Mouse (Mus musculus) cerebellum, adult 9-11 months (tissue): ENCODE measurements at regions not wholly inside any gene's neighbourhood (a gene's known extent, or its start where the extent isn't known, plus 50 kb on each side); places are given as distances from the start of the nearest gene placed in this dataset.

Source experiments
- DNase-seq: peaks from one replicate; pipeline ENCODE4 v3.0.0; 2022

DNA sequence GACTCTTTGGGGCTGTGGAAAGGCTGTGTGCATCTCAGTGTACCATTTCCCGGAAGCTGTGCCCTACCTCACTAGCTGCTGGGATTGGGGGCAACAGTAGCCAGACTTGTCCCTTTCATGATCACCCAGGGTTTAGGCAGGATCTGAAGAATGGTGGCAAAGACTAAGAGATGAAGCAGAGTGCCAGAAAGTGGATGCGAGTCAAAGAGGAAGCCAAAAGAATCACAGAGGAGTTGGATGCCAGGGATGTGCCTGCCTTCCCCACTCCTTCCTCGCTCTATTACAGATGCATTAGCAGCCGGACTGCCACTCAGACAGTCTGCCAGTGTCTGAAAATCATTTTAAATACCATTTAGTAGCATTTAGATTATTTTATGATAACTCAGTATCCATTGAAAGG is 271.5 kb upstream of the Slc24a2 start:
- DNase-seq, result no peak

DNA sequence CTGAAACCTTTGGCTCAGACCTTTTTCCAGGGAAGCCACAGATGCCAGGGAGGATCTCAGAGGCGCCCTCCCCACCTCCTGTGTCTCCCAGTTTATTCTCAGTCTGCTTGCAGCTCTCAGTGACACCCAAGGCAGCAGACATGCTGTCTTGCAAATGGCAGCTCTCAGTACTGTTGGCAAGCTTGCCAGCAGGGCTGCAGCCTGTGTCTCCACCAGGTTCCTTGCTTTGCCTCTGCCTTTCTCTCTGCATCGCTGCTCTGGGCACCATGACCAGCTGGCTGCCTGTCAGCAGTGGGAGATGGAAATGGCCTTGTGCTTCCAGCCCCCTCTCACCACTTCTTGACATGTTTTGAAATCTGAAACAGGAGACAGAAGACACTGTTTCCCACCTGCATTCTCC is 270.2 kb upstream of the Slc24a2 start:
- no peak for DNase-seq

DNA sequence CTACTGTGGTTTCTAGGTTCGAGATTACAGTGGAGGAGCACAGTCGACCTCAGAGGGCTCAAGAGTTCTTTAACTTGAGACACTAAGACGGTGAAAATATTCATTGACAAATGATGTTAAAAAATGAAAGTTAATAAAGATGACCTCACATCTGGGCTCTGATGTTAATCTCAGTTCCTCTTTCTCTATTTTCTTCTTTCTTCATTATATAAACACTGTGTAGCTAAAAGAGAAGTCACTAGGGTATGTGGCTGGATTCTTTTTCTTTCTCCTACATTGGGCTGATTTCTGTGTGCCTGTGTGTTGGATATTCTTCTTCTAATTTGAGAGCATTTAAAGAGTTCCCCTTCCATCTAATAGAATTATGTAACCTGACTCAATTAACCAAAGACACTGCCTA is 257.5 kb upstream of the Slc24a2 start:
- DNase-seq, result no peak

DNA sequence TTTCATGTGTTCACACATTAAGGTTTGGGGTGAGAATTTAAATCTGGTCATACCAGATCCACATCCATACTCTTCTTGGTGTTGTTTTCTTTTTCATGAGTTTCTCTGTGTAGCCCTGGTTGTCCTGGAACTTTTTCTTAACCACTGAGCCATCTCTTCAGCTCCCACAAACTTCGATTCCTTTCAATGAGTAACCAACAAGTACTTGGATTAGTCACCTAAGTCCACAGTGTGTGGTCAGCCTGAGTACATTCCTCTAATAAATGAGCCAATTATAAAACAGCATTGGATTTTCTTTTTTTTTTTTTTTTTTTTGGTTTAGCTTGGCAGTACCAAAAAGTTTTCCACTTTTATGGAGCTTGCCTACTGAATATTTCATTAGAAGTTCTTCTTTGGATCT is 245.3 kb upstream of the Slc24a2 start:
- DNase-seq, result no peak

DNA sequence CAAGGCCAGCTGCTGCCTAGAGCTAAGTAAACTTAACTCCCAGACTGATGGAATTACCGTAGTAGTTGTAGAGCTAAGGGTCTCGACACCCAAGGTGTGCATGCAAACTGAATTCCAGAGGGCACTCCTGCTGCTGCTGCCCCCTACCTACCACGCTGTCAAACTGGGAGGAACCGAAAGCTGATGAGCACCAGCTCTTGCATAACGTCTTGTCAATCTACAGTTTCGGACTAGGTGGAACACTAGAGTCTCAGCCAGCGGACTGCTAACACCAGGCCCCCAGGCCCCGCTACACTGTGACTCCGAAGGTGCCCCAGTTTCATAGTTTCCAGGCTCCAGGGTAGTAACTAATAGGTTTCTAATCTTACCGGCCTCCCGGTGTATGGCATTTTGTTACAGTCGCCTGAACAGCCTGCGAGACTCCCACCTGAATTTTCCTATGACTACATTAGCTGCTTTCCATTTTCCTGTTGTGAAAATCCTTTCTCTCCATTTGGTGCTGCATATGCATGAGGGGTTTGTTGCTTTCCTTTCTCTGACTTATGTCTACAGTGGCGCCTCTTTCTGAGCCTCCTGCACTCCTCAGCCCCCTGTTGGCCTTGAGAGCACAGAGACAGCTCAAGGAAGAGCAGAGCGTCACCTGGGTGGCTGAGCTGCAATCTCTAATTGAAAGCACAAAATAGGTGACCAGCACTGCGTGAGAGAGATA is 243.2 kb upstream of the Slc24a2 start:
- no peak for DNase-seq

DNA sequence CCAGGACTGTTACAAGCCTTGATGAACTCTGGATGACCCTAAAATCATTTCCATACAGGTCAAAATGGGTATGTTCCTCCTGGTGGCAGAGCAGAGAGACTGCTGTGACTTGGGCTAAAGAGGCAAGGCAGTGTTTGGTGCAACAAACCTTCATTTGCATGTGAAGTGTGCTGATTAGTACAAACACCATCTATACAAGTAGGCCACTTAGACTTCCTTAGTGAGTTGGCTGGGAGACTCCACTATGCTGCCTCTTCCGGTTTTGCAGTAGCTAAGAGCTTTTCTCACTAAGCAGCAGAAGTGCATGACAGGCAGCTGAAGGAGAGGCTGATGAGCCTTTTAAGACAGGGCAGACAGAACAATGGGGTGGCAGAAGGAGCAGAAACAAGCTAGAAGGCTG is 242.5 kb upstream of the Slc24a2 start:
- DNase-seq, result no peak

DNA sequence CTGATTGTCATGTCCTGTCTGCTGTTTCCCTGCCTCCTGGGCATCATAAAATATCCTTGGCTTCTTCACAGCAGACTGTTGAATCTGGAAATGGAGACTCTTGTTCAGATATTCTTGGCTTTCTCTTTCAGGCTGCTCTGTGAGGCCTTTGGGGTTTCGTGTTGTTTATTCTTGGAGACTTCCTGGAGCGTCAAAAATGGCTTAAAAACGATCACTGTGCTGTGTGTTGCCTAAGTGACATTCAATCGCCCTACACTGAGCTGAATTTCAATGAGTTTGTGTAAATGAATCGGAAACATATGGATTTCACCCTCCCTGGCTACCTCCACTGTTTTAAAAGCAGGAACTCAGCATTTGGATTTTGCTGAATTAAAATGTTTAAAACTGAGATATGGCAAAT is 241.1 kb upstream of the Slc24a2 start:
- DNase-seq, result no peak

DNA sequence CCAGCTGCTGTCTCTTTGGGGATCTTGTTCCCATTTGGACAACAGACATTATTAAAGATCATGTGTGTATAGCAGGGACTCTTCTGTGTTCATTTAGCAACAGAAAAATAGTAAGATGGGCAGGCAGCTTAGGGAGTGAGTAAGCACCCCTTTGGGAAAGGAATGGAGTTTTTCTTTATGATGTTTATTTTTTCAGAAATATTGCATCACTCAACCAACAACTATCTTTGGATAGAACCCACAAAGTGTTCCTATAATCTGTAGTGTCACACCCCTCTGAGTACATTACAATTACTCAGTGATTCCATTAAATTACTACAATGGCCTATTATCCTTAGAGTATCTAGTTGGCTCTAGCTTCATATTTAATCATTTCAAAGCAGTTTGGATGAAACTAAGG is 237.3 kb upstream of the Slc24a2 start:
- no peak for DNase-seq

DNA sequence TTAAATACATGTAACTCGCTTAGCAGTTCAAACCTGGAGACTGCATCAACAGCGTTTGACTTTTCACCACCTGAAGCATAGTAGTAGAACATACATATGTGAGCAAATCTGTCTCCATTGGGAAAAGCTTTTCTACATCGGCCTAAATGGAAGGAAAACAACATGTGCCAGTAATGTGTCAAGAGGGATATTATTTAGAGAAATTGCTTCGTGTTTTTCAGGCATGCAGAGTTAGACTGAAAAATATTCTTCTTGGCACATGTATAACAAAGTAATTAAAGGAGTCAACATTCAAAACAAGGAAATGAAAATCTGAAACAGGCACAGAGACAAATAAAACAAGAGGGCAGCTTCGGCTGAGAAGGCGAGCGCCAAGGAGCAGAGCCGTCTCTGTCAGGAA is 236.7 kb upstream of the Slc24a2 start:
- DNase-seq, result no peak

DNA sequence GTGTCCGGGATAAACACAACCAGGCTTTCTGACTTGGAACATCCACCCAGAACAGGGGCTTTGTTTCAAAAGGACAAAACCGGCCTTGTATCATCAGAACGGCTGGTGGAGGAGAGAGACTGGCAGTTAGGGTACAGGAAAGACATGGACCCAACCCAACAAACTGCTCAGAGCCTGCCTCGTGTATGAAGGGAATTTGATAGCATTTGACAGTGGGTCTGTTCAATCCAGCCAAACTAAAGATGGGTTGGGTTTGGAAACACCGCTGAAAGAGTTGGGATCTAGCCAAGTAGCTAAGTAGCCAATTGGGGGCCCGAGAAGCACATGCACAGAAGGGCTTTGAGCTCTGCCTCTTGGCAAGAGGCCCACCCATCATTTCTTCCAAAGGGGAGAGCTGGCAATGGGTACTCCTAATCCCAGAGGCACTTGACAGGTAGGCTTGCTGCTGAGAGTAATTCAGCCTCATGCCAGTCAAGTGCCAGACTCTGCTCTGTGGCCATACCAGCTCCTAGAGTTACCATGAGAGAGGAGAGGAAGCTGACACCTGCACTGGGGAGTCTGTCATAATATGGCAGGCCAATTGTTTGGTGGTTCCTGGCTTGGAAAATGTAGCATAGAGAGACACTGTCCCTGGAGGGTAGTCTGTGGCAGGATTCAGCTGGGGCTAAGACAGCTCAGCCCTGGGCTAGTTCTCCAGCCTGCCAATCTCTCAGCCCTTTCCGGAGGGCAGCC is 231.1 kb upstream of the Slc24a2 start:
- DNase-seq, result peak; percentile 21

DNA sequence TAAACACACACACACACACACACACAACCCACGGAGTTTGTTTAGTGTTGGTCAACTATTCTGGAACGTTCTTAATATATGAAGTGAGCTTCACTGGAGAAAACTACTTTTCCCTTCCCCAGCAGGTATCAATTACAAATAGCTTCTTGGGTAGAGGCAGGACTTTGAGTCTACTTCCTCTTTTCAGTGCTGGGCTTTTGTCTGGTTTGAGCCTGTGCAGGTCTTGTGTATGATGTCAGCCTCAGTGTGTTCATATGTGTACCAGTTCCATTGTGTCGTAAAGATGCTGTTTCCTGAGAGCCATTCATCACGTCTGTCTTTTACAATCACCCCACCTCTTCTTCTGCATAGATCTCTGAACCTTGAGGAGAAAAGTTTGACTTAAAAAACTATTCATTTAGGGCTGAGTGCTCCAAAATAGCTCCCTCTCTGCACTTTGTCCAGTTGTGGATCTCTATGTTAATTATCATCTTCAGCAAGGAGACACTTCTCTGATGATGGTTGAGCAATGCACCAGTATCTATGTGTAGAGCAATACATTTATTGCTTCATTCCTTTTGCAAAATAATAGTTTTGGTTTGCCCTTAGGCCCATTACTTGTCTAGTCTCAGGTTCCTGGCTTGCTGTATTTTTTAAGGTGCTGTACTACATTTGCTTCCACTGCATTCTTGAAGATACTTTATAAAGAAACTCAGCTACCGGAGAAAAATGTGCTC is 225.7 kb upstream of the Slc24a2 start:
- DNase-seq, result no peak

DNA sequence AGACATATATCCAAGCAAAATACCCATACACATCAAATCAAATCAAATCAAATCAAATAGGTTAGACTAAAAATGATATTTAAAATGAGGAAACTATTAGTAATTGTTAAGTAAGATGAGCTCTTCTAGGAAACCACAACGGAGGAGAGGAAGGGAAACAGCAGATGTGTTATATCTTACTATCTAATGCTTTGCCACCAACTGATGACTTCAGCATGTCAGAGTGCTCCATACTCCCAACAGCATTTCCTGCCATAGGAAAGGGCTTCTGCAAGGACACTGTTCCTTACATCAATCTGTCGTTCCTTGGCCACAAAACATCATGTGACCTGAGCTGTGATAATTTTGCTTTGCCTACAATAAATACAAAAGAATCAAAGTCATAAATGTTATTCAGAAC is 221.8 kb upstream of the Slc24a2 start:
- DNase-seq, result no peak

DNA sequence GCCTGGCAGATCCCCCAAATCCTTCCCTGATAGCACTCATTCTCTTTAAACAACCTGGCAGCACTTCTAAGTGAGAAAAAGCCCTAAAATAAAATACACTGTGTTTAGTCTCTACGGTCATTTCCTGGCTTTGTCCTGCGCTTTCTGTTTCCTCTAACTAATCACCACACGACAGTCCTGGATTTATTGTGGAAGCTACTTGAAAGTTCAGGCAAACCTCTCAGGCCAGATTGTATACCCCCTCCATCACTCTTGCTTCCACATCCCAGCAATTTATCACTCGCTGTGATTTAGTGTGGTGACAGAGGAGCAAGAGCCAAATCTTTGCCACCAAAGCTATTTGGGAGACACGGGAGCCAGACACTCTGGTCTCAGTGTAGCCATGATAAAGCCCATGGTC is 221.0 kb upstream of the Slc24a2 start:
- DNase-seq, result no peak

DNA sequence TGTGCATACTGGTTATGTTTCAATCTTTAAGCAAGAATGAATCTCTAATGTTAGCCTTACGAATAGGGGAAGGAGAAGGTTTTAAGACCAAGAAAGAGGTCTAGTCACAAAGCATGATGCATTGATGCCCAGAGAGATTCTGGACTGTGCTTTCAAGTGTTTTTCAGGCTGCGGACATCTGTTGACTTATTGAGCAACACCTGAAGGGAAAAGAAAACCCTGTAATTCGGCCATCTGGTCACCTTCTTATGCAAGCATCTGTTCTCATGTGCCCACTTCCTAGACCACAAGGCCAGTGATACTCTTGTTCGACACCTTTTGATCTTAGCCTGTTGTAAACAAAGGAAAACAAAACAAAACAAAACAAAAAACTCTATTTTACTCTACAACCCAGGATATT is 218.1 kb upstream of the Slc24a2 start:
- peak; percentile 8 for DNase-seq

DNA sequence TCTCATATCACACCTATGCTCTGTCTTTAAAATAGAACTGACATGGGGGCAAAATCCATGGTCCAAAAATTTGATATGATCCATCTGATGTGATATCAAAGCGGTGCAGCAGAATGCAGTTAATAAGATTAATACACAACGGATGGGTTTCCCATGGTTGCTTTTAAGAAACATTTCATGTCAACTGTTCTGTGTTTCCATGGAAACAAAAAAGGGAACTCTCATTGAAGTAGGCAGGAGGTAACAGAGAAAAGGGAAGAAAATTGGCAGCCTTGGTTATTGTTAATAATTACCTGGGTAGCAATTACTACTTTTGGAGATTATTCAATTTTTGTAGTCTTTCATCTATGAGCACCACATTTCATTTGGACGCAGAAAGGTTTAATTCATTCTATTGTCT is 216.6 kb upstream of the Slc24a2 start:
- DNase-seq, result no peak

DNA sequence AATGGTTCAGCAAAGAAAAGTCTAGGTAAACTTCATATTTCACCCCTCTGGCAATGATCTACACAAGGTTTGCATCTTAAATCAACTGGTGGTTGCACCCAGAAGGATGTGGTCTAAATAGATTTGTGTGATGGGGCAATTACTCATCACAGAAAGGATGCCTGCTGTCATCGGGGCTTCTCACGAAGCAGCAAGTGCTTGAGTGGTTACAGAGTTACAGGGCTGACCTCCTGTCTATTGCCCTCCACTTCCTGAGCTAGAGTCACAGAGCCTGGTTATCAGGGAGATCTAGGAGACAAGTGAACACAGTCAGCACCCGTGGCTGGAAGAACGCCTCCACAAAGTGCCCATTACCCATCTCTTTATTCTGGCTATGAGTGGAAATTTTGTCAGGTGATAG is 203.9 kb upstream of the Slc24a2 start:
- DNase-seq, result no peak

DNA sequence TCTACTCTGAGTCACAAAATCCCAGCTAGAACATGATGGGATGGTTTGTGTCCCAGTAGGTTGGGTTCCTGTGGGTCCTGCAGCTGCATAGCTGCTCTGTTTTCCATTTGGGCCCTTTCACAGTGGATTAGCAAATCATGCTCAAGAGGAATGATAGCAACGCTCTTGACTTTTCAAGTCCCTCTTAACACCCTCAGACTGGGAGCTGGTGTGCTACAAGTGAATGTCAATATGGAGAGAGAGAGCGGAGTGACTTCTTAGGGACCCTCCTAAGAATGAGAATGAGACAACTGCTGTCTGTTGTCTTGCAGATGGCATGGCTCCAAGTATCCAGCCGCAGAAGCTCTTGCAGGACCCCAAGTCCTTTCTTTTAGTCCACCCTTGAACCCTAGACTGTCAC is 198.1 kb upstream of the Slc24a2 start:
- no peak for DNase-seq

DNA sequence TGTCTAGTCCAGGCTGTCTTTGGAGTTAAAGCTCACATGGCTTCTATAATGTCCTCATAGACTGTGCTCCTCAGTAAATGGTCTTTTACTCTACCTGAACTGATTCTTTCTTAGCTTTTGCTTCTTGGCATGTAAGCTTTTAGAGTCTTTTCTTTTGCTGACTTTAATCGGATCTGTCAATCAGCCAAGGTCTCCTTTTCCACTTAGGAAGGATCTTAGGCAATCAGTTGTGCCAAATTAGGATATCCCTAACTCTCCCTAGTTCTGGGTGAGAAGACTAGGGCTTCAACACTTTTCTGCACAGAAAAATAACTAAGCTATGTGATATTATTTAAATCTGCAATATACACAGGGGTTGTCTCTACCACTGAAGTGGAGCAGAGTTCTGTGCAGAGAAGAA is 193.8 kb upstream of the Slc24a2 start:
- DNase-seq, result no peak

DNA sequence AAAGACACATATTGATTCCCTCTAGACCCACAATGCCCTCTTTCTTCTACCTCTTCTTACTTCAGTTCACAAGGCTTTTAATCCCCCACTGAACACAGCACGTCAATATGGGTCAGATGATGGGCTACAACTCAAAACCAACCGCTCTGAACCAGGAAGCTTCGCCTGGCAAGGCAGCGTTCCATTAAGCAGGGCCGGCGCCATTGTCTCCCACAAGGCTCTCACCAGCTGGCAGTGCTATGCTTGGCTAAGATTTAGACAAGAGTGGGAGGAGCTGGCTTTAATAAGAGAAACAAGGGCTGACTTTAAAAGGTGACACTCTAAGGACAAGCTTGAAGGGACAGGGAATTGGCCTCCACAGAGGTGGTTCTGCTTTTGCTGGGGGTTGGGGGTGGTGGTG is 192.3 kb upstream of the Slc24a2 start:
- DNase-seq, result peak; percentile 12

DNA sequence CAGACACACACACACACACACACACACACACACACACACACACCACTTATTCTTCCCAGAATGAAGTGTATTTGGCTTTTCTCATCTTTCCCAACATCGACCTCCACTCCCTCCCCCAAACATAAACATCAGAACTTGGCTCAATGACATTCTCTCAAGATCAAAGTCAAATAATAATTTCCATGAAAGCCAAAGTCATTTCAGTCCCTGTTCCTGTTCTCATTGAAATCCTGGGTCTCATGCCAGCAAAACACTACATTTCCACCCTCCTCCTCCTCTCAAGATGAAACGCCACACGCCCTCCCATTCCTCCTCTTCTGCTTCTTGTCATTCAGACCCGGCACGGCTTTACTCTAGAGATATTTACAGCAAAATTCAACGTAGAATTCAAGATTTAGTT is 173.1 kb upstream of the Slc24a2 start:
- DNase-seq, result no peak

DNA sequence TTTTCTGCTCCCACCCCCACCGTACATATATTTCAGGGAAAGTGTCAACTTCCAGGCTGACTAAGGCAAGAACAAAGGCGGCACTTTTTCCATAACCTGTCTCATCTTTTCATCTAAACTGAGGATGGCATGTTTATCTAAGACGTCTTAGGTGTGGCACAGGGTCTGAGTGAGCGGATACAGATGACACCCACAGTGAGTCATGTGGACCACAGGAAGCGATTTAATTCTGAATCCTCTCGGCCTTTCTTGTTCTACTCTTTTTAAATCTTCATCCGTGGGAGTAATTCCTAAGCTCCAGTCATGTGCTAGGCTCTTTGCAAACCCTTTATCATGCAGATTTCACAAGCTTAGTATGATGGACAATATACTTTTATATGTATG is 171.9 kb upstream of the Slc24a2 start:
- DNase-seq, result no peak

DNA sequence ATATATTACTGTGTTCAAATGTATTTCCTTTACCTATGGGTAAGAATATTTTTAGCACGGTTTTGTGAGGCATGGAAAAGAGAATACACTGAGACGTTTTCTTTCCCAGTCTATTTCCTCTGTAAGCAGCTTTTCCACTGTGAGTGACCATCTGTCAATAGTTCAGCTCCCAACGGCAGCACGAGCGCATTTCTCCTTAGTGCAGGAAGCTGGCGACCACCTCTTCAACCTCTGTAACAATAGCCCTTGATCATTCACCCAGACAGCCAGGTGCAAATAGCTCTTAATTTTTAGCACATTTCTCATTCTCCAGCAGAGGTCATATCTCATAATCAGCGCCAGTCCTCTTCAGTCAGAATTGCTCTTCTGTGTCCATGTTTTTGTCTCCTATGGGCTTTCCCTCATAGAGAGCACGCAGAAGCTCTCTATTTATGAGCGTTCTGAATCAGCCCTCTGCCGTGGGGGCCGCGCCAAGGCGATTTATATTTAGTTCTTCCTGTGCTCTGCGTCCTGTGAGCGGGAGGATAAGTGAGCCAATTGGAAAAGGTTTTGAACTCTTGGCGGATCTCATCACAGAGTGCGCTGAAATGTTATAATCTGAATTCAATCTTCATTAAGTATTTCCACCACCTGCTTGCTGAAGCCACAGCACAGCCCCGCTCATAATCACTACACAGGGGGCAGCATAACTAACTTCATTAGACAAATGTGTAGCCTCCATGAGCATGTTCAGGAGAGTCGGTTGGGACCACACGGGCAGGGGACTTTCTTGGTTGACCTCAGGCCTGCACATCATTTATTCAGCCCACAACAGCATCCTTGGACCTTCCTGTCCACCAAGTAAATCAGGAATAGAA is 171.3 kb upstream of the Slc24a2 start:
- peak; percentile 66 for DNase-seq

DNA sequence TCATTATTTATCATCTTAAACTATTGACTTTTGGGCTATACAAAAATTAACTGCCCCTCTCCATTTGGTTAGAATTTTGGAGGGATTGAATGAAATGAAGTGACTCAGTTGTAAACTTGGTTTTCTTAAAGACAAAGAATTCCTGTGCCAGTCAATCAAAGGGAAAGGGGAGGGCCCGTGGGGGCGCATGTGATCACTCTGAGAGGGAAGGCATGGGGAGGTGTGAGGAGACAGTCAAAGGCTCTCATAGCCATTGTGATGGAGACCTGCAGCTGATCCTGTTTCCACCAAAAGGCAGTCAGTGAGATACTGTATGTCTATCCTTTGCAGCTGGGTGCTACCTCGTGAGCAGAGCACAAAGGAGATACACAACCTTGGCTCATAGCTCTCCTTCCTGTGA is 156.6 kb upstream of the Slc24a2 start:
- DNase-seq, result no peak
